Mouse (Mus musculus): ENCODE measurements around the gene Idua. TPM values are rescaled to one million over a fixed set of nuclear protein-coding genes. Genes with fewer than 3 reads are reported as not detected.
A peak's percentile ranks its signal among the peaks of the same experiment; 100 is the strongest.

Idua gene
- total RNA-seq, 1 experiment, result 3.7 TPM

- Histone ChIP-seq H3K27ac (ENCODE audit: insufficient read depth, low read depth, low read length, poor library complexity, severe bottlenecking) (no peak overlapping the region), H3K9me3 (ENCODE audit: control insufficient read depth, insufficient read depth, low read depth, low read length) (no peaks in the 10 kb centered on the region), H3K9ac (ENCODE audit: insufficient read depth, low read depth, low read length, poor library complexity, severe bottlenecking) (no peak overlapping the region), H3K4me1 (ENCODE audit: control insufficient read depth in 2 of 2, insufficient read depth in 2 of 2, low read length in 2 of 2, poor library complexity in 1 of 2) (peaks cover 0 to 4% of the 10 kb centered on the region in 2 experiments; a peak in 1 of 4 replicates), H3K36me3 (ENCODE audit: control insufficient read depth, insufficient read depth, low read length, poor library complexity, severe bottlenecking) (peaks cover 44% of the 10 kb centered on the region), H3K4me3 (ENCODE audit: insufficient read depth in 1 of 2, low read depth in 1 of 2, low read length in 2 of 2, poor library complexity in 1 of 2, severe bottlenecking in 1 of 2) (no peak overlapping the region)
- no peak for DNase-seq (ENCODE audit: low read depth, low spot score)
- in situ Hi-C loops (cut with MboI; ENCODE audit: low sequenced_read_pairs in 2 of 2, unreplicated experiment in 2 of 2), result no loop called here
- no peak for TF ChIP-seq MAFK (IDR thresholded peaks at IDR 0.05; ENCODE audit: insufficient read depth, low read depth, low read length)
- no peak for TF ChIP-seq HCFC1 (IDR thresholded peaks at IDR 0.05; ENCODE audit: borderline replicate concordance, insufficient read depth, low read length)
- no peak for TF ChIP-seq CHD2 (IDR thresholded peaks at IDR 0.05; ENCODE audit: low read depth, low read length)
- no peak for TF ChIP-seq ZC3H11A (IDR thresholded peaks at IDR 0.05; ENCODE audit: borderline replicate concordance, low read depth, low read length)
- TF ChIP-seq ZNF384 (IDR thresholded peaks at IDR 0.05; ENCODE audit: low read depth, low read length), result no peak
These were observed 4.1 kb upstream of the Idua start for GRCm38 (mm10) chr5:108655891-108656650.

- H3K27ac ChIP-seq (ENCODE audit: insufficient read depth, low read depth, low read length, poor library complexity, severe bottlenecking), result no peak overlapping the region
- no peaks in the 10 kb centered on the region for H3K9me3 ChIP-seq (ENCODE audit: control insufficient read depth, insufficient read depth, low read depth, low read length)
- in situ Hi-C loops (cut with MboI; ENCODE audit: low sequenced_read_pairs in 2 of 2, unreplicated experiment in 2 of 2), result no loop called here
- peaks cover 0 to 5% of the 10 kb centered on the region in 2 experiments; a peak in 1 of 4 replicates for H3K4me1 ChIP-seq (ENCODE audit: control insufficient read depth in 2 of 2, insufficient read depth in 2 of 2, low read length in 2 of 2, poor library complexity in 1 of 2)
- no peak for DNase-seq (ENCODE audit: low read depth, low spot score)
- TF ChIP-seq HCFC1 (IDR thresholded peaks at IDR 0.05; ENCODE audit: borderline replicate concordance, insufficient read depth, low read length), result no peak
- peaks cover 41% of the 10 kb centered on the region for H3K36me3 ChIP-seq (ENCODE audit: control insufficient read depth, insufficient read depth, low read length, poor library complexity, severe bottlenecking)
- H3K9ac ChIP-seq (ENCODE audit: insufficient read depth, low read depth, low read length, poor library complexity, severe bottlenecking), result no peak overlapping the region
- H3K4me3 ChIP-seq (ENCODE audit: insufficient read depth in 1 of 2, low read depth in 1 of 2, low read length in 2 of 2, poor library complexity in 1 of 2, severe bottlenecking in 1 of 2), result no peak overlapping the region
These were observed 2.7 kb upstream of the Idua start for GRCm38 (mm10) chr5:108657406-108657805.

GRCm38 (mm10) chr5:108658611-108659010, 1.5 kb upstream of the Idua start:
- Histone ChIP-seq H3K9ac (ENCODE audit: insufficient read depth, low read depth, low read length, poor library complexity, severe bottlenecking) (0 out of 2 replicates have a peak overlapping the region, but pooled peaks have one; percentile 6), H3K36me3 (ENCODE audit: control insufficient read depth, insufficient read depth, low read length, poor library complexity, severe bottlenecking) (peaks cover 34% of the 10 kb centered on the region), H3K4me1 (ENCODE audit: control insufficient read depth in 2 of 2, insufficient read depth in 2 of 2, low read length in 2 of 2, poor library complexity in 1 of 2) (peaks cover 0 to 5% of the 10 kb centered on the region in 2 experiments; a peak in 1 of 4 replicates), H3K27ac (ENCODE audit: insufficient read depth, low read depth, low read length, poor library complexity, severe bottlenecking) (no peak overlapping the region), H3K4me3 (ENCODE audit: insufficient read depth in 1 of 2, low read depth in 1 of 2, low read length in 2 of 2, poor library complexity in 1 of 2, severe bottlenecking in 1 of 2) (no peak overlapping the region), H3K9me3 (ENCODE audit: control insufficient read depth, insufficient read depth, low read depth, low read length) (no peaks in the 10 kb centered on the region)
- no peak for DNase-seq (ENCODE audit: low read depth, low spot score)
- TF ChIP-seq ZC3H11A (IDR thresholded peaks at IDR 0.05; ENCODE audit: borderline replicate concordance, low read depth, low read length) (no peak), CHD2 (IDR thresholded peaks at IDR 0.05; ENCODE audit: low read depth, low read length) (no peak)
- in situ Hi-C loops (cut with MboI; ENCODE audit: low sequenced_read_pairs in 2 of 2, unreplicated experiment in 2 of 2), result no loop called here

- Histone ChIP-seq H3K9ac (ENCODE audit: insufficient read depth, low read depth, low read length, poor library complexity, severe bottlenecking) (peak overlapping the region; percentile 83), H3K4me1 (ENCODE audit: control insufficient read depth in 2 of 2, insufficient read depth in 2 of 2, low read length in 2 of 2, poor library complexity in 1 of 2) (peaks cover 0 to 8% of the 10 kb centered on the region in 2 experiments; a peak in 1 of 4 replicates), H3K36me3 (ENCODE audit: control insufficient read depth, insufficient read depth, low read length, poor library complexity, severe bottlenecking) (peaks cover 15% of the 10 kb centered on the region; the same call in 1 of the 2 replicates), H3K4me3 (ENCODE audit: insufficient read depth in 1 of 2, low read depth in 1 of 2, low read length in 2 of 2, poor library complexity in 1 of 2, severe bottlenecking in 1 of 2) (peak overlapping the region; percentile 95 to 99), H3K27ac (ENCODE audit: insufficient read depth, low read depth, low read length, poor library complexity, severe bottlenecking) (no peak overlapping the region), H3K9me3 (ENCODE audit: control insufficient read depth, insufficient read depth, low read depth, low read length) (no peaks in the 10 kb centered on the region)
- TF ChIP-seq HCFC1 (IDR thresholded peaks at IDR 0.05; ENCODE audit: borderline replicate concordance, insufficient read depth, low read length) (no peak), ZC3H11A (IDR thresholded peaks at IDR 0.05; ENCODE audit: borderline replicate concordance, low read depth, low read length) (no peak), MAFK (IDR thresholded peaks at IDR 0.05; ENCODE audit: insufficient read depth, low read depth, low read length) (no peak), CHD2 (IDR thresholded peaks at IDR 0.05; ENCODE audit: low read depth, low read length) (no peak), ZNF384 (IDR thresholded peaks at IDR 0.05; ENCODE audit: low read depth, low read length) (no peak)
- in situ Hi-C loops (cut with MboI; ENCODE audit: low sequenced_read_pairs in 2 of 2, unreplicated experiment in 2 of 2), result no loop called here
- peak; percentile 93 for DNase-seq (ENCODE audit: low read depth, low spot score)
These were observed 619 bp downstream of the Idua start for GRCm38 (mm10) chr5:108660632-108661268.

All from ES-E14 (cell line).